Mouse (Mus musculus): Measurements from ENCODE around the gene Zfp398. TPM values are rescaled to one million over a fixed set of nuclear protein-coding genes. Genes with fewer than 3 reads are reported as not detected.
"Not testable (repeated sequence)": the region's sequence is repeated elsewhere in the genome, so short reads cannot be mapped to it uniquely, and the experiment has no call there.

The Zfp398 gene
- polyA plus RNA-seq, 1 experiment from 2014 or later: 12.5 TPM

GRCm38 (mm10) chr6:47830104-47831078 lies 5.1 kb upstream of the Zfp398 start, which contains the start of gene Zfp786:
Gene Zfp786, minus strand, starts transcription at chr6:47830867.
- H3K9ac ChIP-seq: peak within 1 kb of the TSS; percentile 90
- peak within 1 kb of the TSS; percentile 45 for H3K4me2 ChIP-seq
- H3K27me3 ChIP-seq: no peaks in the 10 kb centered on the region
- peak within 1 kb of the TSS; percentile 94 for H3K27ac ChIP-seq
- H3K4me3 ChIP-seq (replicated peaks): peak within 1 kb of the TSS; percentile 89
- no peaks in the 10 kb centered on the region for H3K36me3 ChIP-seq (replicated peaks)
- 2% methylated on average over 64 of the region's 64 CpGs for WGBS
- peaks cover 14% of the 10 kb centered on the region for H3K4me1 ChIP-seq
- peak; percentile 93 for ATAC-seq (ENCODE audit: low FRiP score)
- H3K9me3 ChIP-seq: no peaks in the 10 kb centered on the region

DNA sequence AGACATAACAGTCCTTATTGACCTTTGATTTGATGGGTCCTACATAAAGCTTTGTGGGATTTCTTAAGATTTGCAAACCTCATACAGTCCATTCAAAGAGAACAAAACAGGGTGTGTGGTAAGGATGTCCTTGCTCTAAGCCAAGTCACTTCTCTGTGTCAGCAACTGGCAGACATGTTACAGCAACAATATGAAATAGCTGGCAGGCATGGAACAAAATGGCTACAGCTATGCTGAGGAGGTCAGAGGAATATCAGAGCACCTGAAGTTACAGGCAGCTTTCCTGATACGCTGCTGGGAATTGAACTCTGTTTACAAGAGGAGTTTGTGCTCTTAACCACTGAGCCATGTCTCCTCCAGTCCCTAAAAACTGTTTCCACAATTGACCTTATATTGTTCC lies 3.2 kb upstream of the Zfp398 start:
- 91% methylated on average over 1 of the region's 1 CpGs for WGBS
- Histone ChIP-seq H3K36me3 (replicated peaks) (no peaks in the 10 kb centered on the region), H3K9ac (no peak overlapping the region), H3K9me3 (no peaks in the 10 kb centered on the region), H3K4me1 (peaks cover 18% of the 10 kb centered on the region), H3K4me2 (no peak overlapping the region), H3K27me3 (no peaks in the 10 kb centered on the region), H3K27ac (no peak overlapping the region), H3K4me3 (replicated peaks) (no peak overlapping the region)
- ATAC-seq (ENCODE audit: low FRiP score): no peak

DNA sequence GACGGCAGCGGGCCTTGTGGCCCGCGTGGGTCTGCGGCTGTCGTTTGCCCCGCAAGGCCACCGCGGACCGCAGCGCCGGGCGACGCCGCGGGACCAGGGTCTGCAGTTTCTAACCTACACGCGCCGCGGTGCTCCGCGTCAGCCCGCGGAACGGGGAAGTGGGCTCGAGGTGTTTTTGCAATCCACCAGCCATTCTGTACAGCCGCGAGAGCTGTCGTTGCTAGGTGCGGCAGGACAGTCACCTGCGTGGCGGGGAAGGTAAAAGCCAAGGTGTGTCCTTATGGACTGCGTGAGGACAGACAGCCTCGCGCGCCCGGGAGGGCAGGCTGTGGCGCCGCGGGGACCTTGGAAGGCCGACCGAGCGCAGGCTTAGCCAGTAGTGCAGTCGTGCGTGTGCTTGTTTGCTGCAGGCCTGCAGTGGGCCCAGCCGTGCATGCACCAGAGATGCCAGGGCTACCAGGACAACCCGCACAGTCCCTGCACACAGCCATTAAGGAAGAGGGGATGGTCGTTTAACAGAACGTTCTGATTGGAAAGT lies 592 bp downstream of the Zfp398 start:
- H3K27me3 ChIP-seq: no peaks in the 10 kb centered on the region
- peak; percentile 85 for ATAC-seq (ENCODE audit: low FRiP score)
- H3K36me3 ChIP-seq (replicated peaks): 0 out of 2 replicates have a peak, but pooled peaks cover 6% of the 10 kb centered on the region
- peaks cover 10% of the 10 kb centered on the region for H3K4me1 ChIP-seq
- under 1% methylated on average over 46 of the region's 49 CpGs for WGBS
- H3K9me3 ChIP-seq: no peaks in the 10 kb centered on the region
- peak overlapping the region; percentile 64 for H3K4me2 ChIP-seq
- peak overlapping the region; percentile 93 for H3K9ac ChIP-seq
- H3K4me3 ChIP-seq (replicated peaks): peak overlapping the region; percentile 96
- H3K27ac ChIP-seq: peak overlapping the region; percentile 98

GRCm38 (mm10) chr6:47837630-47838029 lies 2.2 kb downstream of the Zfp398 start:
- H3K4me2 ChIP-seq: no peak overlapping the region
- WGBS: 97% methylated on average over 2 of the region's 2 CpGs
- no peaks in the 10 kb centered on the region for H3K27me3 ChIP-seq
- H3K9ac ChIP-seq: no peak overlapping the region
- H3K4me1 ChIP-seq: peaks cover 10% of the 10 kb centered on the region
- no peak overlapping the region for H3K4me3 ChIP-seq (replicated peaks)
- no peak for ATAC-seq (ENCODE audit: low FRiP score)
- no peaks in the 10 kb centered on the region for H3K9me3 ChIP-seq
- H3K27ac ChIP-seq: no peak overlapping the region
- H3K36me3 ChIP-seq (replicated peaks): 0 out of 2 replicates have a peak, but pooled peaks cover 6% of the 10 kb centered on the region

DNA sequence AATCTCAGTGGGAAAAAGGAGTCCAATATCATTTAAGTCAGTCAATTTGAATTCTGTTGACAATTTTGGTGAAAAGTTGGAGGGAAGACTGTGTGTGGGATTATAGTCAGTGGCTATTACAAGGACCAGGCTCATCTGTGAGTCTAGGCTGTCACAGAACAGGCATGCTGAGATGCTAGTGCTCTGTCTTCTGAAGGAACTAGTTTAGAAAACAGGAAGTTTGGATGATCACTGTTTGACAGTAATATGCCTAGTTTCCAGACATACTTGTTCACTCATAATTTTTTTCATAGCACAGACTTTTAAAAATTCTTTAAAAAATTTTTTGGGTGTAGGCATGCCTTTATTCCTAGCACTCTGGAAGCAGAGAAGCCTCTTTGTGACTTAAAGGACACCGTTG lies 5.6 kb downstream of the Zfp398 start:
- WGBS: 100% methylated on average over 1 of the region's 1 CpGs
- Histone ChIP-seq H3K27me3 (no peaks in the 10 kb centered on the region), H3K4me3 (replicated peaks) (no peak overlapping the region), H3K27ac (no peak overlapping the region), H3K4me1 (peaks cover 10% of the 10 kb centered on the region), H3K9ac (no peak overlapping the region), H3K36me3 (replicated peaks) (peaks cover 6% of the 10 kb centered on the region; the same call in 1 of the 2 replicates), H3K9me3 (no peaks in the 10 kb centered on the region), H3K4me2 (no peak overlapping the region)
- no peak for ATAC-seq (ENCODE audit: low FRiP score)

- no peak overlapping the region for H3K27ac ChIP-seq
- H3K9me3 ChIP-seq: no peaks in the 10 kb centered on the region
- WGBS: 96% methylated on average over 2 of the region's 2 CpGs
- peaks cover 6% of the 10 kb centered on the region; the same call in 1 of the 2 replicates for H3K4me1 ChIP-seq
- peaks cover 8% of the 10 kb centered on the region; the same call in 1 of the 2 replicates for H3K36me3 ChIP-seq (replicated peaks)
- H3K4me2 ChIP-seq: no peak overlapping the region
- H3K27me3 ChIP-seq: no peaks in the 10 kb centered on the region
- no peak for ATAC-seq (ENCODE audit: low FRiP score)
- H3K9ac ChIP-seq: no peak overlapping the region
- H3K4me3 ChIP-seq (replicated peaks): no peak overlapping the region
These were observed 6.4 kb downstream of the Zfp398 start for GRCm38 (mm10) chr6:47841831-47842230.

DNA sequence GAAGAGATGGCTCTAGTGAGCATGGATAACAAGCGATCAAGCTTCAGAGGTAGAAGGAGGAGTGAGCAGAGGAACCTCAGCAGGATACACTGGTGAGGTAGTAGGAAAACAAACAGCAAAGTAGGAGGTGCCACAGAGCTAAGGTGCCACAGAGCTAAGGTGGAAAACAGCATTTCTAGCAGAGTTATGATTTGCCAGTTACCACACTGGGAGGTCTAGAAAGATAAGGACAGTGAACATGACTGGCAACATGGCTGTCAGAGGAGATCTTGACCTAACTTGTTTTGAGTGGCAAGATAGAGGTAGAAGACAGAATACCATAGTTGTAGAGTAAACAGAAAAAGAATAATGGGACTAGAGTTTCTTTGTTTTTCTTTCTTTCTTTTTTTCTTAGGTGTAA lies 6.9 kb downstream of the Zfp398 start:
- WGBS: 89% methylated on average over 1 of the region's 1 CpGs
- no peak for ATAC-seq (ENCODE audit: low FRiP score)

GRCm38 (mm10) chr6:47845779-47846178 lies 10.3 kb downstream of the Zfp398 start:
- H3K4me3 ChIP-seq (replicated peaks): no peak overlapping the region
- H3K27me3 ChIP-seq: no peaks in the 10 kb centered on the region
- no peak overlapping the region for H3K9ac ChIP-seq
- H3K9me3 ChIP-seq: no peaks in the 10 kb centered on the region
- ATAC-seq (ENCODE audit: low FRiP score): no peak
- H3K27ac ChIP-seq: no peak overlapping the region
- H3K4me2 ChIP-seq: no peak overlapping the region
- H3K36me3 ChIP-seq (replicated peaks): peaks cover 2% of the 10 kb centered on the region; the same call in 1 of the 2 replicates
- no peaks in the 10 kb centered on the region for H3K4me1 ChIP-seq

More for the DNA sequence above, 6.9 kb downstream of the Zfp398 start:
- no peak overlapping the region for H3K4me3 ChIP-seq (replicated peaks)
- H3K36me3 ChIP-seq (replicated peaks): peaks cover 8% of the 10 kb centered on the region; the same call in 1 of the 2 replicates
- no peak overlapping the region for H3K9ac ChIP-seq
- no peaks in the 10 kb centered on the region for H3K27me3 ChIP-seq
- no peak overlapping the region for H3K27ac ChIP-seq
- H3K9me3 ChIP-seq: no peaks in the 10 kb centered on the region
- H3K4me1 ChIP-seq: peaks cover 6% of the 10 kb centered on the region; the same call in 1 of the 2 replicates
- no peak overlapping the region for H3K4me2 ChIP-seq

GRCm38 (mm10) chr6:47857241-47857640 lies 21.8 kb downstream of the Zfp398 start:
- Histone ChIP-seq H3K4me1 (no peaks in the 10 kb centered on the region), H3K9me3 (no peaks in the 10 kb centered on the region), H3K9ac (no peak overlapping the region), H3K4me2 (no peak overlapping the region), H3K27ac (no peak overlapping the region), H3K4me3 (replicated peaks) (no peak overlapping the region), H3K27me3 (no peaks in the 10 kb centered on the region), H3K36me3 (replicated peaks) (peaks cover 33% of the 10 kb centered on the region)
- ATAC-seq (ENCODE audit: low FRiP score): no peak
- 94% methylated on average over 6 of the region's 6 CpGs for WGBS

DNA sequence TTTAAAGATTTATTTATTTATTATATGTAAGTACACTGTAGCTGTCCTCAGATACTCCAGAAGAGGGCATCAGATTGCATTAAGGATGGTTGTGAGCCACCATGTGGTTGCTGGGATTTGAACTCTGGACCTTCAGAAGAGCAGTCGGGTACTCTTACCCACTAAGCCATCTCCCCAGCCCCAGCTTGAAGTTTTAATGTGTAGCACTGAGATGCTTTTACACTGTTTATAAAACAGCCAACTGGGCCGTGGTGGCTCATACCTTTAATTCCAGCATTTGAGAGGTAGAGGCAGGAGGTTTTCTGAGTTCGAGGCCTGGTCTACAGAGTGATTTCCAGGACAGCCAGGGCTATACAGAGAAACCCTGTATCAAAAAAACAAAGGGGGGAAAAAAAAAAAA lies 22.3 kb downstream of the Zfp398 start:
- not testable (repeated sequence) for H3K9me3 ChIP-seq; H3K4me1 ChIP-seq; H3K9ac ChIP-seq; ATAC-seq (ENCODE audit: low FRiP score); H3K4me3 ChIP-seq (replicated peaks); H3K4me2 ChIP-seq; H3K27me3 ChIP-seq; H3K27ac ChIP-seq
- WGBS: 97% methylated on average over 3 of the region's 3 CpGs
- peaks cover 38% of the 10 kb centered on the region for H3K36me3 ChIP-seq (replicated peaks)

DNA sequence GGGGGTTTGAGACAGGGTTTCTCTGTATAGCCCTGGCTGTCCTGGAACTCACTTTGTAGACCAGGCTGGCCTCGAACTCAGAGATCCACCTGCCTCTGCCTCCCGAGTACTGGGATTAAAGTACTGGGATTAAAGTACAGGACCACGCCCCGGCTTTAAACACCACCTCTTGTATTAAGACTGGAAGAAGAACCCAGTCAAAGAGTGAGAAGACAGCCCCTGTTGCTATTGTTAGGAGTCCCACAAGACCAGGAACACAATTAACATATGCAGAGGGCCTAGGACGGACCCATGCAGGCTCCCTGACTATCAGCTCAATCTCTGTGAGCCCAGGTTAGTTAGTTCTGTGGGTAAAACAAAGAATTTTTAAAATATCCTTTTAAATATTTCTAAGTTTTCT lies 36.8 kb downstream of the Zfp398 start:
- Histone ChIP-seq H3K36me3 (replicated peaks) (peaks cover 9% of the 10 kb centered on the region), H3K4me3 (replicated peaks) (no peak overlapping the region), H3K4me2 (no peak overlapping the region), H3K27me3 (no peaks in the 10 kb centered on the region), H3K9ac (no peak overlapping the region), H3K27ac (no peak overlapping the region), H3K9me3 (no peaks in the 10 kb centered on the region), H3K4me1 (no peaks in the 10 kb centered on the region)
- ATAC-seq (ENCODE audit: low FRiP score): no peak
- 90% methylated on average over 5 of the region's 5 CpGs for WGBS

DNA sequence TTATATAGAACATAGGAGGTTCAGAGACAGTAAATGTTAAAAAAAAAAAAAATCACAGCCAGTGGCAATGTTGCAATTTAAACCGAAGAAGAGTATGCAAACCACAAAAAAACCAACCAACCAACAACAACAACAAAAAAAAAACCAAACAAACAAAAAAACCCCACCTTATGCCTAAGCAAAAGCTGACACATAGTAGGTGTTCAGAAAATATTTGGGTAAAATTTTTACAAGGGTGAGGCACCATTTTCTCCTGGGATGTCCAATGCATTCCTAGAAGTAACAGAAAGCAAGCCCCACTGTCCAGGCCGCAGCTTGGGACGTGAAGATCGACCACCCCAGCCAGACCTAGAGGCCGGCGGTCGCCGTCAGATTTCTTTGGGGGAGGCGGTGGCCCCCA lies 41.6 kb downstream of the Zfp398 start, which contains the start of gene Zfp282:
TSS of gene Zfp282 (plus strand) at position 147 of the 400 bp plus-strand sequence.
- Histone ChIP-seq H3K4me2 (peak within 1 kb of the TSS; percentile 87), H3K4me3 (replicated peaks) (peak within 1 kb of the TSS; percentile 92), H3K9ac (peak within 1 kb of the TSS; percentile 95), H3K36me3 (replicated peaks) (peaks cover 26% of the 10 kb centered on the region), H3K27me3 (no peaks in the 10 kb centered on the region), H3K27ac (peak within 1 kb of the TSS; percentile 99), H3K9me3 (no peaks in the 10 kb centered on the region), H3K4me1 (peaks cover 18% of the 10 kb centered on the region)
- 7% methylated on average over 9 of the region's 9 CpGs for WGBS
- no peak for ATAC-seq (ENCODE audit: low FRiP score)

Measured in forebrain, embryonic 12.5 days (tissue).